ENCODE assay signal across 16 mouse cellular contexts in genomic region chr16:87092011-87092410, GRCm38 (mm10).
DNase-seq lines count a peak whose midpoint lies in the region; ATAC-seq and TF ChIP-seq lines count a peak whose summit lies in the region.
"Had no signal": no experiment of that assay in that cellular context is flagged by ENCODE, and none has a peak within 500 bp of the region (broad histone marks: within the 10 kb centered on the region; RNA-seq: fewer than 3 reads in every experiment).

No protein-coding gene starts in this region.

- ATAC-seq in forebrain, embryonic 14.5 days = no peak

- no peaks in the 10 kb centered on the region for H3K36me3 ChIP-seq in forebrain, embryonic 14.5 days (ENCODE audit: control insufficient read depth, insufficient read depth, low read length)
- H3K36me3 ChIP-seq: embryonic facial prominence, embryonic 13.5 days; forebrain, embryonic 12.5 days; heart, embryonic 13.5 days; hindbrain, embryonic 10.5 days; kidney, embryonic 15.5 days; midbrain, embryonic 12.5 days had no signal

- TF ChIP-seq CTCF in gastrocnemius, adult 2 months (IDR thresholded peaks at IDR 0.05) = no peak

- H3K4me1 ChIP-seq in forebrain, embryonic 14.5 days (ENCODE audit: control insufficient read depth, insufficient read depth, low read length) = no peaks in the 10 kb centered on the region
- H3K4me1 ChIP-seq: embryonic facial prominence, embryonic 13.5 days; forebrain, embryonic 12.5 days; heart, embryonic 13.5 days; hindbrain, embryonic 10.5 days; kidney, embryonic 15.5 days; midbrain, embryonic 12.5 days had no signal

- H3K4me2 ChIP-seq in forebrain, embryonic 14.5 days (ENCODE audit: low read length) = no peak overlapping the region
- H3K4me2 ChIP-seq: embryonic facial prominence, embryonic 13.5 days; forebrain, embryonic 12.5 days; heart, embryonic 13.5 days; kidney, embryonic 15.5 days; midbrain, embryonic 12.5 days had no signal

- intact Hi-C loops in gastrocnemius, adult 2 months (cut with DNase I) = no loop called here
- intact Hi-C loops in gastrocnemius, postnatal 14 days (cut with DNase I; ENCODE audit: low total_unique reads) = no loop called here
- intact Hi-C loops in left cerebral cortex, postnatal 10 days (cut with DNase I) = no loop called here

- no peak overlapping the region for H3K4me3 ChIP-seq in gastrocnemius, adult 2 months
- no peak overlapping the region for H3K4me3 ChIP-seq in forebrain, embryonic 14.5 days (ENCODE audit: low read depth, low read length)
- H3K4me3 ChIP-seq: embryonic facial prominence, embryonic 13.5 days; forebrain, embryonic 12.5 days; heart, embryonic 13.5 days; hindbrain, embryonic 10.5 days; kidney, embryonic 15.5 days; midbrain, embryonic 12.5 days had no signal

- H3K27me3 ChIP-seq in forebrain, embryonic 14.5 days (replicated peaks; ENCODE audit: control insufficient read depth, insufficient read depth, low read length) = no peaks in the 10 kb centered on the region
- H3K27me3 ChIP-seq: embryonic facial prominence, embryonic 13.5 days; forebrain, embryonic 12.5 days; heart, embryonic 13.5 days; kidney, embryonic 15.5 days; midbrain, embryonic 12.5 days had no signal

- no peak overlapping the region for H3K9ac ChIP-seq in forebrain, embryonic 14.5 days (ENCODE audit: low read length)
- H3K9ac ChIP-seq: embryonic facial prominence, embryonic 13.5 days; forebrain, embryonic 12.5 days; heart, embryonic 13.5 days; kidney, embryonic 15.5 days; midbrain, embryonic 12.5 days had no signal

- 79% methylated on average over 2 of the region's 2 CpGs for WGBS in forebrain, embryonic 14.5 days

- no peaks in the 10 kb centered on the region for H3K9me3 ChIP-seq in forebrain, embryonic 14.5 days (replicated peaks; ENCODE audit: control insufficient read depth, low read length)
- H3K9me3 ChIP-seq: embryonic facial prominence, embryonic 13.5 days; forebrain, embryonic 12.5 days; heart, embryonic 13.5 days; hindbrain, embryonic 10.5 days; kidney, embryonic 15.5 days; midbrain, embryonic 12.5 days had no signal

- no peak overlapping the region for H3K27ac ChIP-seq in gastrocnemius, adult 2 months
- H3K27ac ChIP-seq in forebrain, embryonic 14.5 days (ENCODE audit: low read depth, low read length) = no peak overlapping the region
- H3K27ac ChIP-seq: embryonic facial prominence, embryonic 13.5 days; forebrain, embryonic 12.5 days; heart, embryonic 13.5 days; hindbrain, embryonic 10.5 days; kidney, embryonic 15.5 days; midbrain, embryonic 12.5 days had no signal

- peak; percentile 59 for DNase-seq in gastrocnemius, adult 2 months
- no peak for DNase-seq in gastrocnemius, postnatal 4 days (ENCODE audit: low spot score in 2 of 2)
- DNase-seq in NIH3T3 (ENCODE audit: low read depth) = peak; percentile 78
- peak; percentile 14 for DNase-seq in gastrocnemius, postnatal 14 days
- peak; percentile 17 for DNase-seq in lung, postnatal 14 days
- DNase-seq in left cerebral cortex, postnatal 10 days (ENCODE audit: extremely low spot score in 1 of 2, low spot score in 2 of 2) = no peak
- DNase-seq in forebrain, embryonic 14.5 days (ENCODE audit: low spot score) = no peak
- no peak for DNase-seq in kidney, adult 11 months
- DNase-seq: cerebellum, adult 2 months; right cerebral cortex, postnatal 25 days had no signal

Comparison
In these comparisons a context has a peak if more than half of its experiments do, and no peak if none do; other contexts are left out.
1. DNase-seq: peak in gastrocnemius, adult 2 months (single experiment), NIH3T3 (single experiment), gastrocnemius, postnatal 14 days (single experiment) and lung, postnatal 14 days (single experiment); none in gastrocnemius, postnatal 4 days (0 of 2), left cerebral cortex, postnatal 10 days (0 of 2), forebrain, embryonic 14.5 days (single experiment) and kidney, adult 11 months (single experiment).